Comparison of ENCODE assay signal across 8 mouse cellular contexts in the genomic region with DNA sequence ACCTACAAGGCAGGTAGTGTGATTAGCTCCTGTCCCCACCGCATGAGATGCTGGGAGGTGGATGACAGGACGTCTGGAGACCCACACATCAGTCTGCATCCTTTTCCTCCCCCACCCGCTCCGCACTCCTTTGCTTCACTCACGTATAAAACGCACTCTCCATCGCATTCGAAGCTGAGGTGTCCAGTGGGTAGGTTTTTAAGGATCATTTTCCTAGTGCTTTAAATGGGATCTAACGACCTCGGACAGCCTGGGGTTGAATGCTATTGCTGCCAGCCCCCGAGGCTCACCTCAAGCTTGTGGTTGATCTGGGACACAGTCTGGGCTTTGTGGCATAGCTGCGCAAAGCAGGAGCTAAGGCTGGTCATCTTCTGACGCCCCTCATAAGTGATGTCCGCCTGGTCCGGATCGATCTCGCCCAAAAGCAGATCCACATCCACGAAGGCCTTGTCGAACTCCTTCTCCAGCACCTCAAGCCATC. TPM values are rescaled to one million over a fixed set of nuclear protein-coding genes. Genes with fewer than 3 reads are reported as not detected.
A peak's percentile ranks its signal among the peaks of the same experiment; 100 is the strongest.
DNase-seq lines count a peak whose midpoint lies in the region; ATAC-seq and TF ChIP-seq lines count a peak whose summit lies in the region.
"Had no signal": no experiment of that assay in that cellular context is flagged by ENCODE, and none has a peak within 500 bp of the region (broad histone marks: within the 10 kb centered on the region; RNA-seq: fewer than 3 reads in every experiment).

No protein-coding gene starts in this region.

- DNase-seq in lung, adult 2 months = no peak
- no peak for DNase-seq in lung, postnatal 10 days
- DNase-seq in MEL (ENCODE audit: low read depth, low spot score) = peak; percentile 57
- DNase-seq in embryonic facial prominence, embryonic 10.5 days (ENCODE audit: low spot score) = no peak
- peak; percentile 42 for DNase-seq in mesoderm, embryonic 11.5 days (ENCODE audit: low read depth, low spot score)
- no peak for DNase-seq in ovary, adult 18-20 months (ENCODE audit: low spot score)

- no peaks in the 10 kb centered on the region for H3K9me3 ChIP-seq in MEL (replicated peaks; ENCODE audit: insufficient read depth, low read length)
- H3K9me3 ChIP-seq in embryonic facial prominence, embryonic 10.5 days = no peaks in the 10 kb centered on the region
- H3K9me3 ChIP-seq in hindbrain, embryonic 16.5 days (ENCODE audit: control insufficient read depth, low read length) = no peaks in the 10 kb centered on the region

- H3K9ac ChIP-seq in MEL (ENCODE audit: control insufficient read depth, low read depth, low read length, poor library complexity, severe bottlenecking) = peak overlapping the region; percentile 79
- peak overlapping the region; percentile 97 for H3K9ac ChIP-seq in hindbrain, embryonic 16.5 days (ENCODE audit: low read depth, low read length)

- no peak for TF ChIP-seq EP300 in MEL (IDR thresholded peaks at IDR 0.05; ENCODE audit: low read depth in 1 of 2, low read length in 2 of 2)

- no peak for TF ChIP-seq RAD21 in MEL (IDR thresholded peaks at IDR 0.05; ENCODE audit: low read depth, low read length)

- peaks cover 11% of the 10 kb centered on the region for H3K79me2 ChIP-seq in MEL (ENCODE audit: control insufficient read depth, insufficient read depth, low read length, poor library complexity)

- peak overlapping the region; percentile 90 for H3K4me3 ChIP-seq in lung, adult 2 months (replicated peaks; ENCODE audit: extremely low read depth, low read depth, low read length)
- H3K4me3 ChIP-seq in MEL (ENCODE audit: control insufficient read depth in 1 of 2, insufficient read depth in 1 of 2, low read depth in 2 of 2, low read length in 2 of 2) = peak overlapping the region; percentile 69 to 81
- H3K4me3 ChIP-seq in embryonic facial prominence, embryonic 10.5 days = peak overlapping the region; percentile 97
- peak overlapping the region; percentile 92 for H3K4me3 ChIP-seq in hindbrain, embryonic 16.5 days (ENCODE audit: low read length)

- no peaks in the 10 kb centered on the region for H3K27me3 ChIP-seq in MEL (ENCODE audit: control insufficient read depth in 1 of 2, insufficient read depth in 2 of 2, low read length in 2 of 2)
- H3K27me3 ChIP-seq in embryonic facial prominence, embryonic 10.5 days (replicated peaks; ENCODE audit: low read depth, poor library complexity, severe bottlenecking) = no peaks in the 10 kb centered on the region
- no peaks in the 10 kb centered on the region for H3K27me3 ChIP-seq in hindbrain, embryonic 16.5 days (replicated peaks; ENCODE audit: control insufficient read depth, insufficient read depth, low read length)

- ATAC-seq in hindbrain, embryonic 16.5 days = peak; percentile 67

- H3K36me3 ChIP-seq in MEL (ENCODE audit: control insufficient read depth in 1 of 2, insufficient read depth in 2 of 2, low read length in 2 of 2) = peaks cover 0 to 18% of the 10 kb centered on the region in 2 experiments; a peak in 2 of 4 replicates
- H3K36me3 ChIP-seq in embryonic facial prominence, embryonic 10.5 days (replicated peaks) = no peaks in the 10 kb centered on the region
- H3K36me3 ChIP-seq in hindbrain, embryonic 16.5 days (ENCODE audit: control insufficient read depth, insufficient read depth, low read length) = no peaks in the 10 kb centered on the region

- peaks cover 8% of the 10 kb centered on the region for H3K4me1 ChIP-seq in lung, adult 2 months (ENCODE audit: control insufficient read depth, insufficient read depth, low read length)
- peaks cover 1 to 11% of the 10 kb centered on the region in 2 experiments; a peak in 3 of 4 replicates for H3K4me1 ChIP-seq in MEL (ENCODE audit: control insufficient read depth in 1 of 2, insufficient read depth in 2 of 2, low read length in 2 of 2)
- H3K4me1 ChIP-seq in embryonic facial prominence, embryonic 10.5 days = peaks cover 23% of the 10 kb centered on the region
- H3K4me1 ChIP-seq in hindbrain, embryonic 16.5 days (ENCODE audit: control insufficient read depth, insufficient read depth, low read depth, low read length) = peaks cover 7% of the 10 kb centered on the region

- H3K27ac ChIP-seq in MEL (ENCODE audit: control insufficient read depth, low read depth, low read length) = 0 out of 2 replicates have a peak overlapping the region, but pooled peaks have one; percentile 15
- peak overlapping the region; percentile 94 for H3K27ac ChIP-seq in embryonic facial prominence, embryonic 10.5 days (replicated peaks)
- H3K27ac ChIP-seq in hindbrain, embryonic 16.5 days (ENCODE audit: low read depth, low read length) = peak overlapping the region; percentile 98

- TF ChIP-seq POLR2A in lung, adult 2 months (IDR thresholded peaks at IDR 0.05; ENCODE audit: borderline replicate concordance, extremely low read depth, low read depth, low read length) = no peak
- TF ChIP-seq POLR2A in MEL (IDR thresholded peaks at IDR 0.05; ENCODE audit: control insufficient read depth in 1 of 2, insufficient read depth in 1 of 2, low read depth in 1 of 2, low read length in 2 of 2, poor library complexity in 1 of 2) = no peak

- TF ChIP-seq CTCF in lung, adult 2 months (IDR thresholded peaks at IDR 0.05; ENCODE audit: insufficient read depth, low read length) = no peak
- TF ChIP-seq CTCF in MEL (IDR thresholded peaks at IDR 0.05 in 2 of 3, conservative IDR thresholded peaks at IDR 0.05 in 1 of 3; ENCODE audit: control insufficient read depth in 1 of 3, insufficient read depth in 1 of 3, low read depth in 2 of 3, low read length in 3 of 3, poor library complexity in 1 of 3, severe bottlenecking in 1 of 3) = no peak

- WGBS in lung, adult 2 months = under 1% methylated on average over 19 of the region's 19 CpGs
- WGBS in embryonic facial prominence, embryonic 10.5 days = under 1% methylated on average over 19 of the region's 19 CpGs
- WGBS in hindbrain, embryonic 16.5 days = 1% methylated on average over 19 of the region's 19 CpGs

- peak overlapping the region; percentile 74 for H3K4me2 ChIP-seq in hindbrain, embryonic 16.5 days (ENCODE audit: low read length)

TF ChIP-seq in MEL, 35 proteins besides CTCF, POLR2A, EP300 and RAD21:
- TF ChIP-seq RCOR1 (IDR thresholded peaks at IDR 0.05; ENCODE audit: low read depth, low read length) (no peak), MAX (IDR thresholded peaks at IDR 0.05; ENCODE audit: low read length) (0 out of 2 replicates have a peak, but pooled peaks have one; percentile 28)

RNA-seq across cellular contexts. Expression of a gene that starts 0.6 kb away (rescaled TPM):
- polyA plus RNA-seq in lung, adult 2 months (2012; rRNA removed) = 5.7 and 6.4 TPM in 2 replicates
- 6.2 and 6.4 TPM in 2 replicates for total RNA-seq in MEL (2012; rRNA removed)
- 1 to 10 TPM in 1 of 2 experiments, not detected in 1; 8.2 TPM for polyA plus RNA-seq in MEL (2012; ENCODE audit: insufficient read depth in 1 of 2, insufficient read length in 2 of 2, low read depth in 1 of 2, low replicate concordance in 2 of 2, missing spikeins in 1 of 2)
- polyA plus RNA-seq in embryonic facial prominence, embryonic 10.5 days (2016; fragmentation: Nextera tagmentation; extraction: Ambion mirVana) = 18.3 and 19.6 TPM in 2 replicates
- polyA plus RNA-seq in hindbrain, embryonic 16.5 days (2015; fragmentation: Nextera tagmentation; extraction: Ambion mirVana) = 28.1 and 29.6 TPM in 2 replicates

RNA-seq across cellular contexts. Expression of a gene that starts 7.4 kb away (rescaled TPM):
- 0.12 TPM in 1 of 2 replicates, not detected in the other for polyA plus RNA-seq in lung, adult 2 months (2012; rRNA removed)
- total RNA-seq in MEL (2012; rRNA removed) = 0.12 and 0.13 TPM in 2 replicates
- under 1 TPM in 1 of 2 experiments, not detected in 1; 0.17 TPM for polyA plus RNA-seq in MEL (2012; ENCODE audit: insufficient read depth in 1 of 2, insufficient read length in 2 of 2, low read depth in 1 of 2, low replicate concordance in 2 of 2, missing spikeins in 1 of 2)
- not detected in 2 replicates for polyA plus RNA-seq in embryonic facial prominence, embryonic 10.5 days (2016; fragmentation: Nextera tagmentation; extraction: Ambion mirVana)
- polyA plus RNA-seq in hindbrain, embryonic 16.5 days (2015; fragmentation: Nextera tagmentation; extraction: Ambion mirVana) = not detected in 2 replicates

RNA-seq across cellular contexts. Expression of a gene that starts 22.8 kb away (rescaled TPM):
- not detected in 2 replicates for polyA plus RNA-seq in lung, adult 2 months (2012; rRNA removed)
- not detected in 2 replicates for total RNA-seq in MEL (2012; rRNA removed)
- not detected for polyA plus RNA-seq in MEL (2012; ENCODE audit: insufficient read depth in 1 of 2, insufficient read length in 2 of 2, low read depth in 1 of 2, low replicate concordance in 2 of 2, missing spikeins in 1 of 2)
- not detected in 2 replicates for polyA plus RNA-seq in embryonic facial prominence, embryonic 10.5 days (2016; fragmentation: Nextera tagmentation; extraction: Ambion mirVana)
- polyA plus RNA-seq in hindbrain, embryonic 16.5 days (2015; fragmentation: Nextera tagmentation; extraction: Ambion mirVana) = not detected in 2 replicates
- polyA plus RNA-seq: gonadal fat pad, adult 2 months had no signal

RNA-seq across cellular contexts. Expression of a gene that starts 36.0 kb away (rescaled TPM):
- 11.0 and 15.1 TPM in 2 replicates for polyA plus RNA-seq in lung, adult 2 months (2012; rRNA removed)
- 24.8 and 25.6 TPM in 2 replicates for total RNA-seq in MEL (2012; rRNA removed)
- polyA plus RNA-seq in MEL (2012; ENCODE audit: insufficient read depth in 1 of 2, insufficient read length in 2 of 2, low read depth in 1 of 2, low replicate concordance in 2 of 2, missing spikeins in 1 of 2) = 10 to 100 TPM; 43.5 to 52.4 TPM
- polyA plus RNA-seq in embryonic facial prominence, embryonic 10.5 days (2016; fragmentation: Nextera tagmentation; extraction: Ambion mirVana) = 13.3 and 13.7 TPM in 2 replicates
- 22.1 and 22.4 TPM in 2 replicates for polyA plus RNA-seq in hindbrain, embryonic 16.5 days (2015; fragmentation: Nextera tagmentation; extraction: Ambion mirVana)

Comparison
In these comparisons a context has a peak if more than half of its experiments do, and no peak if none do; other contexts are left out.
1. DNase-seq: peak in MEL (single experiment) and mesoderm, embryonic 11.5 days (single experiment); none in lung, adult 2 months (single experiment), lung, postnatal 10 days (single experiment), embryonic facial prominence, embryonic 10.5 days (single experiment) and ovary, adult 18-20 months (single experiment).
2. H3K27ac ChIP-seq: peak in every context shown above with its lines; median percentile 98 in hindbrain, embryonic 16.5 days; 94 in embryonic facial prominence, embryonic 10.5 days; 15 in MEL.
3. Peak in every context shown above with its lines, with median percentiles within 50 percentile points of each other: H3K4me3 ChIP-seq.